Mouse (Mus musculus) left cerebral cortex, postnatal 4 days (tissue): ENCODE data around the gene Hjurp. TPM values are rescaled to one million over a fixed set of nuclear protein-coding genes. Genes with fewer than 3 reads are reported as not detected.

Source experiments
- DNase-seq: peaks from one replicate; pipeline ENCODE4 v3.0.0-alpha.2; 2022
- intact Hi-C: fragments of 180-260 bp; cut with DNase I; formaldehyde crosslinking; loops from one replicate; pipeline ENCODE4 v1.15.1; 2025
- total RNA-seq, 2 experiments: library from RNA; stranded (reverse); gene quantifications; 2 replicates each; pipeline ENCODE4 v1.2.3; 2021

Hjurp gene
- total RNA-seq, 2 experiments from 2014 or later = 75.3 to 78.8 TPM

DNA sequence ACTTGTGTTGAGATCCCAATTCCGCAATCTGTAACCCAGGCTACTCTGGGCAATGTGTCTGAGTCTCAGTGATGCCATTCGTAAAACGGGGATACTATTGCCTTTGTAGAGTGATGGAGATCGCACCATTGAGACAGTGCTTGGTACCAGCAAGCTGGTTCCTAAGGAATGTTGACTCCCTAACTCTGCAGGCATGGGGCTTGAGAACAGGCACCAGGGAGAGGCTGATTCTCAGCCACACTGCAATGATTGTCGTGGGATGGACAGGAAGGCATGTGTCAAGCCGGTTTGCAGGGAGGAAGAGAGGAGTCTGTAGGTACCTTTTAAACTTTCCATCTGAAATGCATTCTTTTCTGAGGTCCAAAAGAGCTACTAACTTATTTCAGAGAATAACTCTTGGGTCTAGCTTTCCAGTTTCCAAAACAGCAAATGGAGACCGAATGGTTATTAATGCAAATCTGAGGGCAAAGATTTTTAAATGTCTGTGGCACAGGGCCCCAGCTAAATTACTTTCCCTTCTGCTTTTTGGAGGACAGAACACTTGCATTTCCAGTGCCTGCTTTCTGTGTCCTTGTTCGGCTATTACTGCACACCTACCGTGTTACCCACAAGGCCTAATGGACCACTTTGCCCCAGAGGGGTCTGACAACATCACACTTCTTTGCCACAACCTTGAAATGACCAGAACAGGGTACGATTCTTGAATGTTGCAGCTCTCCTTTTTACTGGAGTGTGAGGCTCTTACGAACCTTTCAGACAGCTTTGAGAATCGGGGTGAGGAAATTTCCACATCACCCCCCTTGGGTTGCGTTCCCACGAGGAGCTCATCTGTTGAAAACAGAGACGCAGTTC, 6.2 kb upstream of the Hjurp start:
- intact Hi-C loops = loop anchor here (10.0 kb wide), 2 partner anchors 129 to 279 kb away; partner anchors contain the start of gene Usp40
- DNase-seq = no peak

DNA sequence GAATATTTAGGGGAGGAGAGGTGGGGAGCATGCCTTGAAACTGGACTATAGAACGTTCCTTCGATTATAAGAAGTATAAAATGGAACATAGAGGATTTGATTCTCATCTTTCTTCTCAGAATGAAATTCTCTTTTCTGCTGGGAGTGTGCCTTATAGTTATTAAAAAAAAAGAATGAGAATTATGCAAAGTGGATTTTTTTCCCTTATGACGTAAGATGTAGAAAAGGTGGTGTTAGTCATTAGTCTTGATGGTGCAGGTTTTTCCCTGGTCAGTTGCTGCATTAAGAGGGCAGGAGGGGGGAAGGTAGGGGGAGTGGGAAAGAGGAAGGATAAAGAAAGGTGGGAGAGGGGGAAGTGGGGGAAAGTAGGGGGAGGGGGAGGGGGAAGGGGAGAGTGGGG, 4.9 kb upstream of the Hjurp start:
- no peak for DNase-seq
- intact Hi-C loops = loop anchor here (10.0 kb wide), 2 partner anchors 128 to 278 kb away; partner anchors contain the start of gene Usp40

GRCm38 (mm10) chr1:88280006-88280690, 2.7 kb upstream of the Hjurp start:
- DNase-seq = no peak
- intact Hi-C loops = loop anchor here (10.0 kb wide), 2 partner anchors 125 to 275 kb away; partner anchors contain the start of gene Usp40

- no peak for DNase-seq
- intact Hi-C loops = loop anchor here (10.0 kb wide), 2 partner anchors 125 to 275 kb away; partner anchors contain the start of gene Usp40
Observed at GRCm38 (mm10) chr1:88279111-88280005, 1.9 kb upstream of the Hjurp start.

- DNase-seq = no peak
- intact Hi-C loops = no loop called here
Observed at GRCm38 (mm10) chr1:88277818-88278511, 532 bp upstream of the Hjurp start.

DNA sequence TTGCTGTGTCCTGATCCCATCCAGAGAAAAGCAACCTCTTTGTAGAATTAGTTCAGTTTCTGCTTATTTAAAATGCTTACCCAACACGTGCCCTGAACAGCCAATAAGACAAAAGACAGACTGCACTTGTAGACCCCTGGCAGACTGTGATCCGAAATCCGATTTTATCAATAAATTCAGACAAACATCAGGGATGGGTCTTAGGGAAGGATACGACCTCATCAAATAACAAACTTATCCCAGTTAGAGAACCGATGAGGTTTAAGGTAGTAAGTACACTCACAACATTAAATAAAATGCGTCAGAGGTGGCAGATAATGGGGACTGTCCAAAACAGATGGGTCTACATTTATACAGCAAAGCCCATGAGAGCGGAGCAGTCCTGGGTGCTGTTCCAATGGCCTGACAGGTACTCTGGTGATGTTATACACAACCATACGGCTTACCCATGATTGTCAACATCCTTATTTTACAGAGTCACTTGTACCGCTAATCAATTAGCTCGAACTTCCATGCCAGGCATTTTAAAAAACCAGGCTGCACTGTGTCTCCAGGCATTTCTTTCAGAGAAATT, 822 bp downstream of the Hjurp start:
- intact Hi-C loops = no loop called here
- no peak for DNase-seq

- no peak for DNase-seq
- intact Hi-C loops = no loop called here
Observed at GRCm38 (mm10) chr1:88275698-88276523, 1.5 kb downstream of the Hjurp start.

- no peak for DNase-seq
- intact Hi-C loops = no loop called here
Observed at GRCm38 (mm10) chr1:88275078-88275680, 2.3 kb downstream of the Hjurp start.

DNA sequence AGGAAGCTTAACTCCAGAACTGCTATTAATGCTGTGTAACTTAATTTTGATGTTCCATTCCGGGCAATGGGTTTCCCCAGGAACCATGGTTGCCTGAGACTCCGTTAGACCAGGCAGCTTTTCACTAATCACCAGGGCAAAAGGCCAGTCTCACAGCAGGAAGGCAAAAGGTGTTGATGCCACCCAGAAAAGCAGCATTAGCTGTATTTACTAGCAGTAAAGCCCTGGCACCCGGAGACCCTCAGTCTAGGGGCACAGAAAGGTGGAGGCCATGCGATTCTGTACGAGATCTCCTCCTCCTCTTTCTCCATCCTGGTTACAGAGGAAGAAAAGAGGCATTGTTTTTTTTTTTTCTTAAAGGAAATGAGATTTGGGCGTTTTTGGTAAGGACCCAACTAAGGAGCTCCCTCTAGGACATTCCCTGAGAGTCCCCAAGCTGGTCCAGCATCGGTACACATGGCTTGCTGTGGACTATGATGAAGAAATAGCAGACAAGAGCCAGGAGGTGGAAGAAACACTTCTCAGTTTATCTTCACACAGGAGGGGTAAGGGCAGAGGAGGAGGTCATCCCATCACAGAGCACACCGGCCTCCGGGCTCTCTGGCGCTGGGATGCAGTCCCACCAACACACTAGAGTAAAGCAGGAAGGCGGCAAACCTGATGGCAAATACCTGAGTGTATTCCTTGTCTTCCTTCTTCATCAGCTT, 2.9 kb downstream of the Hjurp start:
- peak; percentile 55 for DNase-seq
- intact Hi-C loops = no loop called here

GRCm38 (mm10) chr1:88273832-88274231, 3.6 kb downstream of the Hjurp start:
- intact Hi-C loops = no loop called here
- no peak for DNase-seq

GRCm38 (mm10) chr1:88273326-88273725, 4.1 kb downstream of the Hjurp start:
- intact Hi-C loops = no loop called here
- DNase-seq = no peak

DNA sequence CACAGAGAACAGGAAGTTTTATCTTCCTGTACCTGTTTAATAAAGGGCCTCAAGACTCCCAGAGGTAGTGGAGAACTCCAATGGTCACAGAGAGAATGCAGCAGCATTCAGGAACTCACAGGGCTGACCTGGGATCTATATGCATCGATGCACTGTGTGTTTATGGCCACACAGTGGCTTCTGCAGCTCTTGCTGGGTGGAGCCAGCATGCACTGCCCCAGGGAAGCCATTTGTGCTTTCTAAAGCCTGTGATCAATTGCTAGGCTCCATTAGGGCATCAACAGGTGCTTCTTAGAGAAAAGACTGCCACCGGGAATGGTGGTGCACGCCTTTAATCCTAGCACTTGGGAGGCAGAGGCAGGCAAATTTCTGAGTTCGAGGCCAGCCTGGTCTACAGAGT, 4.6 kb downstream of the Hjurp start:
- intact Hi-C loops = no loop called here
- no peak for DNase-seq

DNA sequence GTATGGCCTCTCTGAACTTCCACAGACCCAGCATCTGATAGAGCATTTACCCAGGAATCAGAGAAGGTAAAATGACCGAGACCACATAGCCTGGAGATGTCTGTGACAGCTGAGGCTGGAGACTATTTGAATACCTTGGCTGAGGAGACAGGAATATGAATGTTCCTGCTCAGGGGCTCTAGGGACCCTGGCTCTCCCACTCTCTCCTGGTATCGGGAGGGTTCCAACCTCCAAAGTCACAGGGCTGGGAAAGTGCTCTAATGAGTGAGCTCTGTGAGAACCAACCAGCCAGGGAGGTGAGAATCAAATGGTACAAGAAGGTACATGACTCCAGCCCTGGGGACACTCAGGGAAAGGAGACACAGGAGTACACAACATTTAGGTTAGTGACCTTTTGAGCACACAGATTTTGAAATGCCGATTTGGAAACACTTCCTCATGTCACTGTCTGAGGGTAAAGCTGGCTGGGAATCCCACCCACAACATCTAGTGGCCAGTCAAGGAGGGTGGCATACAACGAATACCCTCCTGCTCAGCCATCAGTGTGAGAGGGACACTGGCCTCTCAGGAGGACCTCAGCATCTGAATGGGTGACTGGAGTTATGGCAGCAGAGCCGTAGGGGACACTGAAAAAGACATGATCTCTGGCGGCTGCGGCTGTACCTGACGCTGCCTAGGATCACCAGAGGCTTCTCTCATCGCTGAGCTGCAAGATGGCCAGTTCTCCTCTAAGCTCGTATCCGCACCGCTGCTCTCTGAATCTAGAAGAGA, 7.7 kb downstream of the Hjurp start:
- no peak for DNase-seq
- intact Hi-C loops = no loop called here

- DNase-seq = no peak
- intact Hi-C loops = no loop called here
Observed at GRCm38 (mm10) chr1:88268070-88268469, 9.4 kb downstream of the Hjurp start.

- DNase-seq = no peak
- intact Hi-C loops = no loop called here
Observed at GRCm38 (mm10) chr1:88267489-88267888, 9.9 kb downstream of the Hjurp start.

- intact Hi-C loops = no loop called here
- DNase-seq = no peak
Observed at GRCm38 (mm10) chr1:88266123-88266522, 11.3 kb downstream of the Hjurp start.

DNA sequence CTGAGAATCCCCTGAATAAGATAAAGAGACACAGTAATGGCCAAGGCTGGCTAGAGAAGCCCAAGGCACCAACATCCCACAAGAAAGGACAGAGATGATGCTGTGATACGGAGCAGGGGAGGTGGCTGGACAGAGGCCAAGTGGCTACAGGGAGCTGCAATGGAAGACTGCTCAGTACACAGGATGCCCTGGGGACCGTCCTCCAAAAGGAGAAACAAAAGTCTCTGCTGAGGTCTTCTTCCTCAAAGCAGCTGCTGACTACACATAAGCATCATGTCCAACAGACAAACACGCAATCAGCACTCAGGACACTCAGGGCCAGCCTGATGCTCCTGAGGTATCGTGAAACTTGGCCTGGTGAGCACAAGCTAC, 12.6 kb downstream of the Hjurp start:
- peak; percentile 51 for DNase-seq
- intact Hi-C loops = no loop called here
